Mouse (Mus musculus) hindbrain, embryonic 16.5 days (tissue): ENCODE measurements around the gene Col1a2. TPM values are rescaled to one million over a fixed set of nuclear protein-coding genes. Genes with fewer than 3 reads are reported as not detected.

Experiments
- ATAC-seq: fragments of 200-750 bp; cut with Nextera tagmentation; 2 replicates; pipeline ENCODE4 v1.8.0; 2017; ENCODE audit warnings: moderate TSS enrichment, moderate library complexity
- H3K27ac ChIP-seq: fragments of 300-500 bp; sonication (generic); 2 replicates; pipeline ENCODE4 v1.5.1; 2014; ENCODE audit warnings: low read depth, mild to moderate bottlenecking, control low read depth, low read length, moderate library complexity
- H3K27me3 ChIP-seq: fragments of 300-500 bp; sonication (generic); replicated peaks from 2 replicates; pipeline ENCODE4 v1.6.1; 2014; ENCODE audit warnings: low read length; ENCODE audit not compliant: control insufficient read depth, insufficient read depth
- H3K36me3 ChIP-seq: fragments of 300-500 bp; sonication (generic); 2 replicates; pipeline ENCODE4 v1.6.1; 2014; ENCODE audit warnings: mild to moderate bottlenecking, low read length, moderate library complexity, mixed read lengths; ENCODE audit not compliant: control insufficient read depth, insufficient read depth
- H3K4me1 ChIP-seq: fragments of 300-500 bp; sonication (generic); 2 replicates; pipeline ENCODE4 v1.6.1; 2014; ENCODE audit warnings: low read depth, low read length; ENCODE audit not compliant: control insufficient read depth, insufficient read depth
- H3K4me2 ChIP-seq: fragments of 300-500 bp; sonication (generic); 2 replicates; pipeline ENCODE4 v1.6.1; 2014; ENCODE audit warnings: mild to moderate bottlenecking, low read length, control low read depth, moderate library complexity
- H3K4me3 ChIP-seq: fragments of 300-500 bp; sonication (generic); 2 replicates; pipeline ENCODE4 v1.5.1; 2014; ENCODE audit warnings: mild to moderate bottlenecking, low read length, control low read depth, moderate library complexity
- H3K9ac ChIP-seq: fragments of 300-500 bp; sonication (generic); 2 replicates; pipeline ENCODE4 v1.6.1; 2014; ENCODE audit warnings: low read depth, mild to moderate bottlenecking, control low read depth, low read length, moderate library complexity
- H3K9me3 ChIP-seq: fragments of 300-500 bp; sonication (generic); 2 replicates; pipeline ENCODE4 v1.6.1; 2014; ENCODE audit warnings: mild to moderate bottlenecking, low read length, moderate library complexity; ENCODE audit not compliant: control insufficient read depth
- WGBS: fragments of 180-500 bp; shearing (Covaris S2); extraction: QIAGEN DNeasy Blood & Tissue Kit; methylation state at CpG from one replicate; pipeline ENCODE4 v1.1.7; 2014; 5-methylcytosine and 5-hydroxymethylcytosine counted together
- polyA plus RNA-seq: library from polyadenylated mRNA; unstranded; fragments of >200 nt; fragmentation: Nextera tagmentation; extraction: Ambion mirVana; gene quantifications from 2 replicates; pipeline ENCODE4 v1.2.1, GENCODE M21; 2015

The Col1a2 gene
- polyA plus RNA-seq, 1 experiment from 2014 or later = 114 TPM

DNA sequence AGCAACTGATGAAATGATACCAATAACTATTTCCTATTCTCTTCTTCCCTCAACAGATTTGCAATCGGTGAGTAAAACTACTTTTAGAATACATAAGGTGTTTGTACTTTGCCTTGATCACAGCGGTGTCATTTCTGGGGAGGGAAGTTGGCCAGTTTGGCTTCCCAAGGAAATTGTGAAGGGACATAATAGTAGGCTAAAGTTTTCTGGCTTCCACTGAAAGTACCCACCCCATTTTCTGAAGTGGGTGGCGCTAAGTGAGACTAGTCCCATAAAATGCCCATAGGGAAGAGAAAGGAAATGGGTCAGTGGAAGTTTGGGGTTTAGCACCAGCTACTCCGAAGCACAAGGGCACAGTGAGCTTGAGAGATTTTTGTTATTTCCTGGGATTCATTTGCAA is 3.7 kb downstream of the Col1a2 start:
- no peak overlapping the region for H3K9ac ChIP-seq
- ATAC-seq = no peak
- peaks cover 7% of the 10 kb centered on the region; the same call in 1 of the 2 replicates for H3K27me3 ChIP-seq
- H3K4me3 ChIP-seq = no peak overlapping the region
- no peaks in the 10 kb centered on the region for H3K9me3 ChIP-seq
- no peak overlapping the region for H3K4me2 ChIP-seq
- WGBS = 81% methylated on average over 4 of the region's 4 CpGs
- no peak overlapping the region for H3K27ac ChIP-seq
- H3K4me1 ChIP-seq = peaks cover 8% of the 10 kb centered on the region
- no peaks in the 10 kb centered on the region for H3K36me3 ChIP-seq

DNA sequence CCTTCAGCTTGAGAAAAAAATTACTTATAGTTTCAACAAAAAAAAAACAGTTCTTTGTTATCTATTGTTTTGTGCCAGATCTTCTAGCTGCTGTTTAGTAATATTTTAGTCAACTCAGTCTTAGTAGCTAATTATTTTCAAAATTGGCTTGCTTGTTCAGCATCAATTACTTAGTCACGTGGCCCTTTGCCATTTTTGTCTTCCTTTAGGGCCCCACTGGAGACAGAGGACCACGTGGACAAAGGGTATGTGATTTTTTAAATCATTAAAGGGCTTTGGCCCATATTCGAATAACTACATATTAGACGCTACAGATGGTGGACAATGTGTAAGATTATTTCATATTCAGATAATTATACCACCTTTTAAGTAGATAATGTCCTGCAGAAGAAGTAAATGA is 4.8 kb downstream of the Col1a2 start:
- ATAC-seq = no peak
- Histone ChIP-seq H3K36me3 (no peaks in the 10 kb centered on the region), H3K27me3 (peaks cover 5% of the 10 kb centered on the region; the same call in 1 of the 2 replicates), H3K4me1 (peaks cover 8% of the 10 kb centered on the region), H3K9ac (no peak overlapping the region), H3K9me3 (no peaks in the 10 kb centered on the region), H3K27ac (no peak overlapping the region), H3K4me2 (no peak overlapping the region), H3K4me3 (no peak overlapping the region)
- 74% methylated on average over 4 of the region's 4 CpGs for WGBS

GRCm38 (mm10) chr6:4514671-4515070 is 10.1 kb downstream of the Col1a2 start:
- Histone ChIP-seq H3K9me3 (no peaks in the 10 kb centered on the region), H3K27ac (no peak overlapping the region), H3K27me3 (no peaks in the 10 kb centered on the region), H3K9ac (no peak overlapping the region), H3K4me1 (no peaks in the 10 kb centered on the region), H3K4me3 (no peak overlapping the region), H3K36me3 (no peaks in the 10 kb centered on the region), H3K4me2 (no peak overlapping the region)
- 95% methylated on average over 2 of the region's 2 CpGs for WGBS
- no peak for ATAC-seq

DNA sequence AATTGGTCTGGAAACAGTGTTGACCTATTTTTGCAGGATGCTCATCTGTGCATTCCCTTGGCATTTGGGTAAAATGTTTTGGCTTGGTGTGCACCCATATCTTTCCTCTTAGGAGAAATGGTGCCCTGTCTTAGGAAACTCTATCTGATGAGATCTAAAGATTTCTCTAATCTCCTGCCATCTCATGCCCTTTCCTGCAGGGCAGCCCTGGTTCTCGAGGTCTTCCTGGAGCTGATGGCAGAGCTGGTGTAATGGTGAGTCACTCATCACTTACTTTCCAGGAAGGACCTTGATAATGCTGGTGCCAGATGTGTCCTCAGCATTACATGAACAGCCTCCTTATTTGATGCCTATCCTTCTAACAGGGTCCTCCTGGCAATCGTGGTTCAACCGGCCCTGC is 16.4 kb downstream of the Col1a2 start:
- no peak overlapping the region for H3K4me3 ChIP-seq
- ATAC-seq = no peak
- H3K4me1 ChIP-seq = no peaks in the 10 kb centered on the region
- H3K9ac ChIP-seq = no peak overlapping the region
- H3K9me3 ChIP-seq = no peaks in the 10 kb centered on the region
- no peaks in the 10 kb centered on the region for H3K27me3 ChIP-seq
- H3K27ac ChIP-seq = no peak overlapping the region
- no peaks in the 10 kb centered on the region for H3K36me3 ChIP-seq
- WGBS = 87% methylated on average over 3 of the region's 3 CpGs
- H3K4me2 ChIP-seq = no peak overlapping the region

- H3K27ac ChIP-seq = no peak overlapping the region
- no peaks in the 10 kb centered on the region for H3K27me3 ChIP-seq
- no peaks in the 10 kb centered on the region for H3K36me3 ChIP-seq
- WGBS = 52% methylated on average over 7 of the region's 7 CpGs
- no peaks in the 10 kb centered on the region for H3K9me3 ChIP-seq
- no peak for ATAC-seq
- no peak overlapping the region for H3K4me3 ChIP-seq
- H3K9ac ChIP-seq = no peak overlapping the region
- no peak overlapping the region for H3K4me2 ChIP-seq
- H3K4me1 ChIP-seq = no peaks in the 10 kb centered on the region
Measured at GRCm38 (mm10) chr6:4528439-4528838, 23.8 kb downstream of the Col1a2 start.

DNA sequence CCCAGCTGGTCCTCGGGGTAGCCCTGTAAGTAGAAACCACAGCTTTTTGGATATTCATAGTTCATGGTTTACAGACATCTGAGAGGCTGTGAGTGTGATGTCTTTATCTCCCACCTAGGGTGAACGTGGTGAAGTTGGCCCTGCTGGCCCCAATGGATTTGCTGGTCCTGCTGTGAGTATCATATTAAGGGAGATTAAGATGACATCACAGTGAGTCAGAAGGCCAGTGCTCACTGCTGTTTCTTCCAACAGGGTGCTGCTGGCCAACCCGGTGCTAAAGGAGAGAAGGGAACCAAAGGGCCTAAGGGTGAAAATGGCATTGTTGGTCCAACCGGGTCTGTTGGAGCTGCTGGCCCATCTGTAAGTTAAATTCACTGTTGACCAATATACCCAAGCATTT is 26.4 kb downstream of the Col1a2 start:
- no peak overlapping the region for H3K9ac ChIP-seq
- H3K4me2 ChIP-seq = no peak overlapping the region
- no peak for ATAC-seq
- 86% methylated on average over 4 of the region's 4 CpGs for WGBS
- no peaks in the 10 kb centered on the region for H3K27me3 ChIP-seq
- H3K4me3 ChIP-seq = no peak overlapping the region
- H3K4me1 ChIP-seq = no peaks in the 10 kb centered on the region
- no peaks in the 10 kb centered on the region for H3K9me3 ChIP-seq
- no peak overlapping the region for H3K27ac ChIP-seq
- no peaks in the 10 kb centered on the region for H3K36me3 ChIP-seq

- no peak for ATAC-seq
- WGBS = 85% methylated on average over 1 of the region's 1 CpGs
- H3K9ac ChIP-seq = no peak overlapping the region
Measured at GRCm38 (mm10) chr6:4532898-4533297, 28.3 kb downstream of the Col1a2 start.

GRCm38 (mm10) chr6:4534462-4535079 is 30.0 kb downstream of the Col1a2 start:
- H3K36me3 ChIP-seq = no peaks in the 10 kb centered on the region
- no peaks in the 10 kb centered on the region for H3K27me3 ChIP-seq
- no peak for ATAC-seq
- H3K27ac ChIP-seq = no peak overlapping the region
- no peak overlapping the region for H3K9ac ChIP-seq
- no peak overlapping the region for H3K4me2 ChIP-seq
- no peaks in the 10 kb centered on the region for H3K9me3 ChIP-seq
- no peaks in the 10 kb centered on the region for H3K4me1 ChIP-seq
- H3K4me3 ChIP-seq = no peak overlapping the region
- 74% methylated on average over 8 of the region's 8 CpGs for WGBS

More at GRCm38 (mm10) chr6:4532898-4533297, 28.3 kb downstream of the Col1a2 start:
- H3K36me3 ChIP-seq = no peaks in the 10 kb centered on the region
- H3K27me3 ChIP-seq = no peaks in the 10 kb centered on the region
- no peak overlapping the region for H3K4me3 ChIP-seq
- no peak overlapping the region for H3K27ac ChIP-seq
- H3K4me2 ChIP-seq = no peak overlapping the region
- H3K4me1 ChIP-seq = no peaks in the 10 kb centered on the region
- H3K9me3 ChIP-seq = no peaks in the 10 kb centered on the region

DNA sequence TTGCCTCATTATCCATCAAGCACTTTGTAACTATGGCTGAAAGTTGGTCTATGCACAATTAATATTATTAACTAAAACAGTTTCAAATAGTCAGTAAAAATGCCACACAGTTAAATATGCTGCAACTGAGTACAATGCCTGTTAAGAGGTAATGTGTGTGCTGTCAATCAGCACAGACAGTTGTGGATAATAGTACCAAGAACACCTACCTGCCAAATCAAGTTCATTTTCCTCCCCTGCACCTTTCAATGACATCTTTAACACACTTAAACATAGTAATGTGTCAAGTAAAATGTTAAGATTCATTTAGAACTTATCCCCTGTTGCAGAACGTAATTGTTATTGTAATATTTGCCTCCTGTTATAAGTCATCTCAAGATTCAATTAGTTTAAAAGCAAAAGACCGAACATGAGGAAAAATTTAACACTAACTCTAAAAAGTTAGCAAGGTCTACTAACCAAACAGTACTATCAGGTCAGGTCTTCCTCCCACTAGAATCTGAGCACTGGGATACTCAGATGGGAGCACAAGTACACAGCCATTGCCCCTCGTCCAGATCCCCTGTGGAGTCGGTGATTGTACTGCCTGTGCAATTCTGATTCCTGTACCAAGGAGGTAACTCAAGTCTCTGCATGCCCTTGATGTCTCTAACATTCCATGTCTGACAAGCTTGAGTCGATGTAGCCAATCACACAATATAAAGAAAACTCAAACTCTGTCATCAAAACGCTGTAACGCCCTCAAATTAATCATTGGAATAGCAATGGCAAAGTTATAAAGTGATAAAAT is 37.5 kb downstream of the Col1a2 start:
- H3K36me3 ChIP-seq = no peaks in the 10 kb centered on the region
- no peaks in the 10 kb centered on the region for H3K9me3 ChIP-seq
- H3K9ac ChIP-seq = no peak overlapping the region
- H3K4me2 ChIP-seq = no peak overlapping the region
- no peak overlapping the region for H3K27ac ChIP-seq
- no peak overlapping the region for H3K4me3 ChIP-seq
- H3K27me3 ChIP-seq = no peaks in the 10 kb centered on the region
- no peak for ATAC-seq
- 87% methylated on average over 7 of the region's 7 CpGs for WGBS
- H3K4me1 ChIP-seq = no peaks in the 10 kb centered on the region
